ENCODE assay signal across 9 mouse cellular contexts in the genomic region with DNA sequence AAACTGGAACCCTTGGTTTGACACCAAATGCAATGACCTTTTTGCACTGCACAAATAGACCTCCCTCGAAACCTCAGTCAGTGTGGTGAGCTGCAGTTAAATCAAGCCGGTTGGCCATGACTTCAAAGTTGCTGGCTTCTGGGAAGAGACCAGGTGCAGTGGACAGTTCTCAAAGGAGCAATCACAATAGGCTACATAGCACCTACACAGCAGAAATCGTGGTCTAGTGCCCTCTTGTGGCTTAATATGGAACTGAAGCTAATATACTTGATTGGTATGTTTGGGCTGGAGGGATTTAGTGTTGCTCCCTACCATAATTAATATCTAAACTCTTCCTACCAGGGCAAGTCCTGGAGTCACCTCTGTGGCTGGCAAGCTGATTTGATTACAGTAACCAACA.
DNase-seq lines count a peak whose midpoint lies in the region; ATAC-seq and TF ChIP-seq lines count a peak whose summit lies in the region.
"Had no signal": no experiment of that assay in that cellular context is flagged by ENCODE, and none has a peak within 500 bp of the region (broad histone marks: within the 10 kb centered on the region; RNA-seq: fewer than 3 reads in every experiment).

No protein-coding gene starts in this region.

- no peak overlapping the region for H3K4me3 ChIP-seq in hindbrain, embryonic 14.5 days (replicated peaks; ENCODE audit: low read length)
- no peak overlapping the region for H3K4me3 ChIP-seq in hindbrain, embryonic 10.5 days
- no peak overlapping the region for H3K4me3 ChIP-seq in G1E (ENCODE audit: low read depth, low read length)
- H3K4me3 ChIP-seq: embryonic facial prominence, embryonic 12.5 days had no signal

- 48% methylated on average over 3 of the region's 3 CpGs for WGBS in hindbrain, embryonic 14.5 days
- 45% methylated on average over 3 of the region's 3 CpGs for WGBS in hindbrain, embryonic 10.5 days

- peak; percentile 56; the same call in 1 of the 2 replicates for TF ChIP-seq CTCF in G1E (IDR thresholded peaks at IDR 0.05; ENCODE audit: low read depth, low read length)

- H3K9me3 ChIP-seq in hindbrain, embryonic 14.5 days (ENCODE audit: control insufficient read depth, low read length): no peaks in the 10 kb centered on the region
- H3K9me3 ChIP-seq in hindbrain, embryonic 10.5 days: no peaks in the 10 kb centered on the region
- no peaks in the 10 kb centered on the region for H3K9me3 ChIP-seq in G1E (replicated peaks)
- H3K9me3 ChIP-seq: embryonic facial prominence, embryonic 12.5 days had no signal

- no peak overlapping the region for H3K4me2 ChIP-seq in hindbrain, embryonic 14.5 days (replicated peaks)
- H3K4me2 ChIP-seq: embryonic facial prominence, embryonic 12.5 days had no signal

- no peak for ATAC-seq in hindbrain, embryonic 14.5 days (ENCODE audit: low FRiP score)
- ATAC-seq in G1E (ENCODE audit: extremely low read depth, insufficient number of reproducible peaks, low FRiP score, poor library complexity, severe bottlenecking): no peak

- H3K4me1 ChIP-seq in hindbrain, embryonic 14.5 days (replicated peaks; ENCODE audit: control insufficient read depth, insufficient read depth, low read length): peaks cover 11% of the 10 kb centered on the region
- peaks cover 8% of the 10 kb centered on the region; the same call in 1 of the 2 replicates for H3K4me1 ChIP-seq in hindbrain, embryonic 10.5 days (replicated peaks)
- no peaks in the 10 kb centered on the region for H3K4me1 ChIP-seq in G1E (ENCODE audit: insufficient read depth, low read depth, low read length)
- H3K4me1 ChIP-seq: embryonic facial prominence, embryonic 12.5 days had no signal

- no peak overlapping the region for H3K27ac ChIP-seq in hindbrain, embryonic 14.5 days
- H3K27ac ChIP-seq in hindbrain, embryonic 10.5 days: no peak overlapping the region
- H3K27ac ChIP-seq: embryonic facial prominence, embryonic 12.5 days had no signal

- DNase-seq in hindbrain, embryonic 14.5 days (ENCODE audit: low spot score): peak; percentile 64
- no peak for DNase-seq in hindbrain, embryonic 10.5 days (ENCODE audit: low spot score)
- DNase-seq in A20 (ENCODE audit: low read depth, low spot score) (peak; percentile 3), G1E (ENCODE audit: low spot score) (no peak)
- peak; percentile 20 for DNase-seq in forelimb bud, embryonic 11.5 days (ENCODE audit: low read depth, low spot score)
- DNase-seq in right cerebral cortex, postnatal 25 days: no peak
- DNase-seq in layer of hippocampus, postnatal 36 days: no peak
- no peak for DNase-seq in spleen, adult 18-20 months

- no peaks in the 10 kb centered on the region for H3K36me3 ChIP-seq in hindbrain, embryonic 14.5 days (replicated peaks; ENCODE audit: control insufficient read depth, insufficient read depth)
- no peaks in the 10 kb centered on the region for H3K36me3 ChIP-seq in hindbrain, embryonic 10.5 days
- no peaks in the 10 kb centered on the region for H3K36me3 ChIP-seq in G1E (replicated peaks)
- H3K36me3 ChIP-seq: embryonic facial prominence, embryonic 12.5 days had no signal

- no peaks in the 10 kb centered on the region for H3K27me3 ChIP-seq in hindbrain, embryonic 14.5 days (ENCODE audit: control insufficient read depth, insufficient read depth, low read length)
- peaks cover 14% of the 10 kb centered on the region; the same call in 1 of the 2 replicates for H3K27me3 ChIP-seq in hindbrain, embryonic 10.5 days (ENCODE audit: insufficient read depth, poor library complexity, severe bottlenecking)
- no peaks in the 10 kb centered on the region for H3K27me3 ChIP-seq in G1E (ENCODE audit: insufficient read depth, low read length)

- no peak overlapping the region for H3K9ac ChIP-seq in hindbrain, embryonic 14.5 days
- H3K9ac ChIP-seq: embryonic facial prominence, embryonic 12.5 days had no signal

Comparison
In these comparisons a context has a peak if more than half of its experiments do, and no peak if none do; other contexts are left out.
1. DNase-seq: peak in hindbrain, embryonic 14.5 days (single experiment), A20 (single experiment) and forelimb bud, embryonic 11.5 days (single experiment); none in hindbrain, embryonic 10.5 days (single experiment), G1E (single experiment), right cerebral cortex, postnatal 25 days (single experiment), layer of hippocampus, postnatal 36 days (0 of 2) and spleen, adult 18-20 months (0 of 2).